Mouse (Mus musculus) induced T-regulatory cell, adult 2 months (primary cell): ENCODE measurements around the gene Grin2d.
"Not testable (repeated sequence)": the region's sequence is repeated elsewhere in the genome, so short reads cannot be mapped to it uniquely, and the experiment has no call there.

ENCODE experiments used
- DNase-seq: peaks from one replicate; pipeline ENCODE4 v3.0.0-alpha.2; 2012; ENCODE audit warnings: low read depth

The Grin2d gene

DNA sequence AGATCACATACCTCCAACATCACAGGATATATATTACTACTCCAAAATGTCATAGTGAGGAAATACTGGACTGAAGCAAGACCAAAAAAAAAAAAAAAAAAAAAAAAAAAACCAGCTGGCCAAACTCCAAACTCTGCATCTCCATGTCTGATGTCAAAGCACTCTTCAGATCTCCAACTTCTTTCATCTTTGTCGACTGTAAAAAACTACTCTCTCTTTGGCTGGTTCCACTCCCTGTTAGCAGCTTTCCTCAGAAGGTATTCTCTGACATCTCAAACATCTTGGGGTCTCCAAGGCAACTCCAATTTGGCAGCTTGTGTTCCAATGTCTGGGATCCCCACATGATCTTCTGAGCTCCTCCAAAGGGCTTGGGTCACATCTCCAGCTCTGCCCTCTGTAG, at the start of gene Grin2d:
Gene Grin2d, minus strand, starts transcription at position 101 of the 400 bp plus-strand sequence.
- not testable (repeated sequence) for DNase-seq

DNA sequence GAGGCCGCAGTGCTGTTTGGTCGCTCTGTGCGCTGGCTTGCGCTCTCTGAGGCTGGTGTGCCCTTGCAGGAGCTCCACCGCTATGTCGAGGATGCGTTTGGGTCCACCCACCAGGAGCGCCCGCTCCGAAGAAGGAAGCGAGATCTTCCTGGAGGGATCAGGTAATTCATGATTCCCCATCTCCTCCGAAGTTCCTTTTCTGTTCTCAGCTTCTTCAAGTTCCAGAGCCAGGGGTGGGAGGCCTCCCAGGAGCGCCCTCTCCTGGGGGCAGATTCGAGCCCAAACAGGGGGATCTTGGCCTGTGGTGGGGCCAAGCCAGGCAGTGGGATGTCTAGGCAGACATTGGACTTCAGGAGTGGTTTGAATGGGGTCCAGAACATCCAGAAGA, 46.2 kb upstream of the Grin2d start:
- DNase-seq: peak; percentile 59

DNA sequence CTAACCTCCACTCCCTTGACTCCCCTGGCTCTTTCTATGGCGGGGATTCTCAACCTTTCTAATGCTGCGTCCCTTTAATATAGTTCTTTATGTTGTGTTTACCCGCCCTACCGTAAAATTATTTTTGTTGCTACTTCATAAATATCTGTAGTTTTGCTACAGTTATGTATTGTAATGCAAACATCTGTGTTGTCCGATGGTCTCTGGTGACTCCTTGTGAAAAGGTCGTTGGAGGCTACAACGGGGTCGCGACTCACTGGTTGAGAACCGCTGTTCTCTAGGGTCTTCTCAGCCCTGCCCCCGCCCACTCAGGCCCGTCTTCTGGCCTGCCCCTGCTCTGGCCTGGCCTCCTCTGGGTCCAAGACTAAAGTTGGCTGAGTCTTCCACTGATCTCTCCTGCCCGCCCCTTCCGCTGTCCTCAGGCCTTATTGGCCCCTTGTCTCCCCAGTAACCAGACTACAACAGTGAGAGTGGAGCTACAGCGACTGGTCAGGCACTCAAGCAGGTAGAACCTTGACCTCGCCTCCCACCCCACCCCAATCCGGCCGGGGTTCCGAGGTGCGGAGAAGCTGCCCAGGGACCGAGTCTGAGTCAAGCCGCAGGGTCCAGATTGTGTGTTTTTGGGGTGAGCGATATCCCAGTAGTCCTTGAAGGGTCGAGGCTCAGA, 45.7 kb upstream of the Grin2d start, which contains the start of gene Ccdc114:
Gene Ccdc114, plus strand, starts transcription at position 311 of the 667 bp plus-strand sequence.
- peak; percentile 68 for DNase-seq

DNA sequence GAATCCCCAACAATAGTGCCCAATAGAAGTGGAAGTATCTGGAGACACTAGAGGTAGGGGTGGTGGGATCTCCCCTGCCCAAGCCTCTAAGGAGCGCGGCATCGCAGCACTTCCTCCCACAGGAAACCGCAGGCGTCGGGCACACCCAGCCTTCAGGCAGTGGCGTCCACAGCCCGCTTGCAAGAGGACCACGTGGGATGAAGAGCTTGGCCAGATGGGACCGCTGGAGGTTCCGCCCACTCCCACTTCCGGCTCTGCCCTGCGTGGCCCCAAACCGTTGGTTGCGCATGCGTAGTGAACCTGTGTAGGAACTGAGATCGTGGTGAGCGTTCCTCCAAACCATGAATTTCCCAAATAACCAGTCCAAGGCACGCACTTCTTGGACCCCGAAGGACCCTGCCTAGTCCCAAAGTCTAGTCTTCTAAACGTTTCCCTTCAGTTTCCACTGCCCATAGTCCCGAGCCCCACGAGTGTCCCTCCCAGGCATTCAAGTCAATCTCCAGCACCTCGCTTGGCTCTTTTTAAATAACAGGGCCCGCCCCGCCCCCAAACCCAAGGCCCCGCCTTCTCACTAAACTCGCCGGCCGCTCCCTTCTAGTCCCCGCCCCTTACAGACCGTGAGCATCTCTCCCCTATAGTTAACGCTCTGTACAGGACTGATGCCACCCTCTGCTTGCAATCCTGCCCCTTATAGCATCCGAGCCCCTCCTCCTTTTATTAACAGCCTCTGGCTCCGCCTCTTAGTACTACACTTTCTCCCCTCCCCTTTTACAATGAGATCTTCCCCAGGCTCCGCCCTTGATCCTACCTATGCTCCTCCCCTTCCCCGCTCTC, 45.0 kb upstream of the Grin2d start:
- DNase-seq: peak; percentile 99

DNA sequence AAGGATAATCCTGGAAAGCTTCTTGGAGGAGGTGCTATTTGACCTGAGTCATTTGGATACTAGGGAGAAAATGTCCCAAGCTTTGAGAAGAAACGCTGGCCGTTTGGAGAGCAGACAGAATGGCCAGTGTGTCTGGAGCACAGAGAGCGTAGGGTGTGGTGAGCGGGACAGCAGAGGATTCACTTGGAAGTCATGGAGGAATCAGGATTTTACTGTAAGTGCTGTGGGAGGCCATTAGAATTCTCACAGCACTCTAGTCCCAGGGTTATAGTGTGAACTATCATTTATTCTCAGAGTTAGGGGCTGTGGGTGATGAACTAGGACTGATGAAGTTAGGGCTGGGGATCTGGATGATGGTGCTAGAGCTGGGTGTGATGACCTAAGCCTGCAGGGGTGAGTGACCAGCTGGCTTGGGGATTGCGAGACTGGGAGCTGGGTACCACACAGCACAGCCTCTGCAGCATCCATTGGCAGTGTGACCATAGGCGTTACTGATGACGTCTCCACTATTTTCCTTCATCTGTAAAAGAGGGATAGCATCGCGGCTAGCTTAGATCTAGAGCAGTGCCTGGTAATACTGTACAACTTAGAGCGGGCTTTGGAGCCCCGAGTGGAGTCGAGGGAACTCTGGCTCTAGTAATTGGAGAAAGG, 43.9 kb upstream of the Grin2d start:
- DNase-seq: no peak

DNA sequence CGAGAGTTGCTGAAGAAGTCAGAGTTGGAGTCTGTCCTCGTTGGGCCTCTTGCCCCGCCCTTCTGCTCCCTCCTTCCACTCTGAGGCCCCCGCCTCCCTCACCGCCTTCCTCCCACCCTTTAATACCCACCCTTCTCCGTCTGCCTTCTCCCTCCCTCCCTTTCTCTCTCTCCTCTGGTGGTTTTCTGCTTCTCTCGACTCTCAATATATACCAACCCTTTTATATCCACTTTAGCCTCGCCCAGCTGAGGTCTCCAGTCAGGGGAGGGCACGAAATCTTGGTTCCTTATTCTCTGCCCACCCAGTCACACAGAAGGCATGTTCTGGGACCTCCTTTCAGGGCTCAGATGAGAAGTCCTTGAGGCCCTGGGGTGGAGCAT, 43.1 kb upstream of the Grin2d start, which contains the start of gene Emp3:
Gene Emp3, minus strand, starts transcription at position 163 of the 380 bp plus-strand sequence.
- DNase-seq: peak; percentile 85

DNA sequence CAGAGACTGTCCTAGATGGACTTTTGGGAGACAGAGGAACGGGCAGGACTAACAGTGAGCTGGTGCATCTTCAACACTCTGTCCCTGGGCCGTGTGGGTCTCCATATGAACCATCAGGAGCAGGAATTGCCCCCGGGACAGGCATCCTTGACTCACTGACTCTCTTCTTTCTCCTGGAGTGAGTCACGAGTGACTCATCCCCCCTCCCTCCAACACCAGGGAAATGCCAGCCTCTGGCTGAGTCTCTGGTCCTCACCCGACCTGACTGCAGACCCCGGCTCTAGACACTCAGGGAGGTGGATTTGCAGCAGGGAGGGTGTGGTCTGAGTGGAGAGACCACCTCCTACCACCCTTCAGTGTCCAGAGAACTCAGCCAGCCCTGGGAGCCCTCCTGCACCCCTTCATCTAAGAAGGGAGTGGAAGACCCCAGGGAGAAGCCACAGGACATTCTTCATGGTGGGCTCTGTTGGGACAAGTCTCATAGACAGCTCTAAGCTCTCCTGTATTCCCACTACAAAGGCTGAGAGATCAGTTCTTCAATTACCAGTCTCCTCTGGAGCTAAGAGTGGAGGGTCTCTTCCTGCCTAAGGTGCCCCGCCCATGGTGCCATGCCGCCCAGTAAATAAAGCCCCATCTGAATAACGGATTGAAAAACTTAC, 42.5 kb upstream of the Grin2d start:
- DNase-seq: peak; percentile 69

DNA sequence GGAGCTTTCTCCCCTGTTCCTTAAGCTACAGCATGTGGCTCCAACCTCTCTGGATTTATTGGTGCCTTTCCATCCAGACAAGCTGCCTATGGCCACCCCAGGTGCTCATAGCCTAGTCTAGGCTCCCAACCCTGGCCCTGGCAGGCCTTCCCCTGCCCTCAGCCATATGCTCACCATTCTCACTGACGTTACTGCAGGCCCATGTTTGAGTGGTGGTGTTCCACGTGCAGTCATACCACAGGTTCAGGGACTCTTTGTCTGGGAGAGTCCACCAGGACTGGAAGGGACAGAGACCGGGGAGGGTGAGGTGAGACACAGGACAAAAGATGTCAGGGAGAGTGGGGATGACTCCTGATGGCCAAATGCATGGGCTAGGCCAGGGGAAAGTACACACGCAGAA, 41.6 kb upstream of the Grin2d start:
- peak; percentile 53 for DNase-seq

DNA sequence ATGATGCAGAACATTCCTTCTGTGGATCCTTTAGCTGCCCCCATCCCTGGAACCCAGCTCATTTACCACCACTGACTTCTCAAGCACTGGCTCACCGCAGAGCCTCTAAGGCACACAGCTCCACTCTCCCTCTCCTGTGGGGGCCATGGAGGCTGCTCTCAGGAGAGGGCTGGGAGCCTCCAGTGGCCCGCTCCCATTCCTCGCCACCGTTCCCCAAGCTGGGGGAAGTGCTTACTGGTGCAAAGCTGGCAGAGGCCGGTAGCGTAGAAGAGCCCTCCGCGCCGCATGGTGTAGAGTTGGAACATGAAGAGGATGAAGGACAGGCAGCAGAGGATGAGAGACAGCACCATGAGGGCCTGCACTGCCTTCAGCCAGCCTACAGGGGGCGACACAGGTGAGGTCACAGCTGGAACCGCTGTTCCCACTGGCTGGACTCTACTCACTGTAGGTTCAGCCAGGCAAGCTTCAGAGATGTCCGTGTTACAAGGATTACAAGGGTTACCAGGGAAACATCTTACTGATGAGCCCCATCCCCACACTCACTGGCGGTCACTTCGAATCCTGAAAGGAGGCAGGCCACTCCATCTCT, 41.0 kb upstream of the Grin2d start:
- DNase-seq: peak; percentile 63

DNA sequence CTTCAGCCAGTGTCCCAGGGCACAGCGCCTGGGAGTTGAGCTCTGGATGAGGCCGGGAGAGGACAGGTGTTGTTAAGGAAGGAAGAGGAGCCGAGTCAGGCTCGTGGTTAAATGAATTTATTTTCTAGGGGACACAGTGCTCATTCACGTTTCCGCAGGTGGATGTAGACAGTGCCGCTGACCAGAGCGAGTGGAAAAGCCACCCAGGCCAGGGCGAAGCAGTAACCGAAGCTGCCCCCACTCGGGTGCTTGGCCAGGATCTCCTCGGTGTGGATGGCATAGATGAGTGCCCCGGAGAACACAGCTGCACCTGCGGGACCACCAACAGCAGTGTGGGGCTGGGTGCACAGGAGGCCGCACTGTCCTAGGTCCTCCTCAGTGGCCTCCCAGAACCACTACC, 39.7 kb upstream of the Grin2d start:
- no peak for DNase-seq

DNA sequence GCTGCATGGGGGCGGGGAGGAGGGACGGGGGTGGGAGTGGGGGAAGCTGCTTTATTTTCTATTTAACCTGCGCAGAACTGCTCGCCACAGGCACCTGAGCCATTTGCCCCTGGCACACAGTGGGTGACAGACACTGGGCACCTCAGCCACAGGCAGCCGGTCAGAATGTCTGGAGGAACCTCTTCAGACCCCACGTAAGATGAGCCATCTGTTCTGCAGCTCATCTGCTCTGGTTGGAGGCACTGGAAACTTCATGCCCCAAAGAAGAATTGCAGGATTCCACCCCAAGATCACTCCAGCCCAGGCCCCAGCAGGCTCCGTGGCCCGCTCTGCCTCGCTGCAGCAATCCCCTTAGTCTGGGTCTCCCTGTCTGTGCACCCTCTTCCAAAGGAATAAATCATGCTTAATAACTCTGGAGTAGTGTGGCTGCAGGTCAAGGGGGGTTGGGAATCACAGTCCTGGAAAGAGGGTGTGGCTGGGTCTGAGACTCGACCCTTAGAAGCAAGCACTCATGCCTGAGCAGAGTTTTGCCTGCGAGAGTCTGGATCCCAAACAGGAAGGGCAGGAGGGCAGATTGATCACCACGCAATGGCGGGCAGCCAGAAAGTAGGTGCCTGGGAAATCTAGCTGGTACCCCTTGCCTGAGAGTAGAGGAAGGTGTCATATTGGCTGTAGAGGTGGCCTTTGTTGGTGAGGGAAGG, 39.0 kb upstream of the Grin2d start:
- peak; percentile 42 for DNase-seq

DNA sequence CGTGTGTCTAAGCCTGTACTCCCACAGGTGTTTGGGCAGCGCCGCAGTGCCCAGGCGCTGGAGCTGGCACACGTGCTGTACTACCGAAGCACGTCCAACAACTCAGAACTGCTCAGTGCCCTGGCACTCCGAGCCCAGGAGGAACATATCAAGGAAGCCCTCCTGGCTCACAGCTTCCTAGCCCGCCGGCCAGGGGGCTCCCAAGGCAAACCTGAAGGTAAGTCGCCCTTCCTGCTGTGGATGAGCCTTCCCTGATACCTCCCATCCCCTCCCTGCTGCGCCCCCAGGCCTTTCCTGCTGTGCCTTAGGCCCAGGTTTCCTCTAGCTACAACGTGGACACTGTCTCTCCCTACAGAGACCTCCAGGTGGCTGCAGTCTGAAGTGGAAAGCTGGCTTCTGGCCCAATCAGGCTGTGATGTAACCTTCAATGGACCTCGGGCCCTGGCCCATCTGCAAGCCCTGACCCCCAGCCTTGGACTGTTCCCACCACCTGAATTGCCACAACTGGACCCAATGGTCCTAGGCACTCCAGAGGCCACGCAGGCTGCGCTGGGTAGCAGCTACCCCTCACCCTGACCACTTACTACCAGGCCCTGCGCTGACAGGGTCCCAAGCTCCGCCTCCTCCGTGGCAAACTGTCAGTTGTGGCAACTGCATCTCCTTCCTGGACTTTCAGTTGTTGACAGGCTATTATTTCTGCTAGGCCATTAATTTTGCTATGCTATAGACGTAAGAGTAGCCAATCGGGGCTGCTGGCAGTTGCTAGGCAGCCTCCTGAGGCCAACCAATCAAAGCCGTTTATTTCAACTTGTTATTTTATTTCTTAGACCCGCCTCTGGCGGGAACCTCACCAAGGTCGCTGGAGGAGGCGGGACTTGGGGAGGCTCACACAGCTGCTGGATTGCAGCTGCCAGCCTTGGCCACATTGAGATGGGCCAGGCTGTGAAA, 38.2 kb upstream of the Grin2d start:
- DNase-seq: peak; percentile 94

DNA sequence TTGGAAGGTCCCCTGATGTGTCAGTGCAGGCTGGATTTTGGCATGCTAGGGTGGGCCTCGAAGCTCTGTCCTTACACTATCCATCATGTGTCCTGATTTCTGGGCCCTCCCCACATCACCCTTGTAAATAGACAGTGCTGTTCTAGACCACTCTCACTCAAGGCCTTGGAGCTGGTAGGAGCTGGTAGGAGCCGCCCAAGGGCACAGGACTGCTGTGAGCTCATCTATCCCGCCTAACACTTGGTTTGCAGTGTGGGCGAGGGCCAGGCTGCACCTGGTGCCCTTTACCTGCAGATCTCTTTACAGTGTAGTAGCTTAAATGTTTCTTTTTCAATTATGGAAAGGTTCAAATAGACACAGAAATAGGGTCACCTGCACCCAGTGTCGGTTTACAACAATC, 36.8 kb upstream of the Grin2d start:
- DNase-seq: no peak

DNA sequence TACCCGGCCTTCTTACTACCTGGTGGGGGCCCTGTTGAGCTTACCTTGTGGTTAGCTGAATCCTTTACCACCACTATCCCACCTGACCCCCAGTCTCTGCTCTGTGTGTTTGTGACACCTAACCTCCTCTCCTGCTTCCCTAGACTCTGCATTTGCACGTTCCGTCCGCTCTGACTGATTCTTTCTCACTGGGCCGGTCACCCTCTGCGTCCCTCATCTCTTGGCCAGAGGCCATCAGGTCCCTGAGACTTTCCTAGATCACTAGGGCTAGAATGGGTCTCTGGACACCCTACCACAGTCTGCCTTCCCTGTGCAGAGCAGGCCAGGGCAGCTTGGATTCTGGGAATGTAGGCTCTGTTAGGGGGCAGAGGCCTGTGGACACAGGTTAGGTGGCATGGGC, 35.9 kb upstream of the Grin2d start:
- no peak for DNase-seq

DNA sequence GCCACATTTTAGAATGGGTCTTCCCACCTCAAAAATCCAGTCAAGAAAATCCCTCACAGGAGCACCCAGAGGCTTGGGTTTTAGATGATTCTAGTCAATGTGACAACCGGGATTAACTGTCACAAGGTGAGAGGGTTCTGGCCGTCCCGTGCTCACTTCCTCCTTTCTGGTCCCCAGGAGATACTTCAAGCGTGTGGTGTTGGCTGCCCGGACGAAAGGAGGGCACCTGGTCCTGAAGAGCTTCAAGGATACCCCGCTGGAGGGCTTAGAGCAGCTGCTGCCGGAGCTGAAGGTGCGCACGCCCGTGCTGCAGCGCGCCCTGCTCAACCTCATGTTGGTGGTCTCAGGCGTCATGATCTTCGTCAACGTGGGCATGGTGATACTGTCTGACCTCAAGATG, 31.0 kb upstream of the Grin2d start:
- no peak for DNase-seq

DNA sequence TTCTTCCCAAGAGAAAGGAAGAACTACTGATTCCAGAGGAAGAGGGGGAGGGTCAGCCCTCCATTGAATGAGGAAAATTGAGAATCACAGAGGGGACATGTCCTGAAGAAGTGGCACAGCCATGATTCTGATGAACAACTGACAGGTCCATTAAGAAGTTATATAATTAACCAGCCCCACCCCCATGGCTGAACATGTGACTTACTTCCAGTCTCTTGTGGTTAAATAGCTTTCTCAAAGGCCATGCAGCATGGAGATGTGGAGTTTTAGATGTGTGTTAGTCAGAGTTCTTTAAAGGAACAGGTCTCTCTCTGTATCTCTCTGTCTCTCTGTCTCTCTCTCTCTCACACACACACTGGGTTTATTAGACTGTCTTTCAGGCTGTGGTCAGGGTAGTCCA, 30.2 kb upstream of the Grin2d start:
- DNase-seq: no peak

DNA sequence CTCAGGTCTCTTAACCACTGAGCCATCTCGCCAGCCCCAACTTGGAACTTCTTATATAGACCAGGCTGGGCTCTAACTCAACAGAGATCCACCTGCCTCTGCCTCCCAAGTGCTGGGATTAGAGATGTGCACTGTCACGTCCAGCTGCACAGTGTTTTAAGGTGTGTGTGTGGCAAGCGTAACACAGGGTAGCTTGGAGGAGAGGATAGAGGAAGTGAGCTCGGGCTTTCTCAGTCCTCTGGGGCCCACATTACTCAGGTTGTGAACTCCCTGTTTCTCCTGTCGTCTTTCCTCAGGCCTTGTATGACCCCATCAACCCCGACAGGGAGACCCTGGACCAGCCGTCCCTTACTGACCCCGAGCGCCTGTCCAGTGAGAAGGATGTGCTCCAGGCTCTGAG, 28.4 kb upstream of the Grin2d start:
- DNase-seq: no peak

DNA sequence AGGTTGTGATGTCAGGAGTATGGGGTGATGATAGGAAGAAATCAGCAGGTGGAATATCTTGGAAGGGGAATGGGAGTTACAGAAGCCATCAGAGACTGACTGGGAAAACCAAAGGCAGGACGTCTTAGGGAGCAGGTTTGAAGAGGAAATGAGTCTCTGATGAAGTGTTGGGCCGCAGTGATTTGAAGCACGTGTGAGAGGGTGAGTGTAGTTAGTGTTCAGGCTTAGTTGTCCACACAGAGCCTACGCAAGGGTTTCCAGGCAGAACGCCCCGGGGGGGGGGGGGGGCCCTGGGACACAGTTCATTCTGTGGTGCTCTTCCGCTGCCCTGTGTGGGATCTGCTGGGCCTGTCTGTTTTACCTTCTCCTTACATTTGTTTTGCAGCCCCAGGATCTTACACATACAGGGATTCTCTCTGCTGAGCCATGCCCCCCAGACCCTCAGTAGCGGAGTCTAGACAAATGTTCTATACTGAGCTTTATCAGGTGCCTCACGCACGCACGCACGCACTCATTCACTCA, 24.4 kb upstream of the Grin2d start:
- peak; percentile 34 for DNase-seq

DNA sequence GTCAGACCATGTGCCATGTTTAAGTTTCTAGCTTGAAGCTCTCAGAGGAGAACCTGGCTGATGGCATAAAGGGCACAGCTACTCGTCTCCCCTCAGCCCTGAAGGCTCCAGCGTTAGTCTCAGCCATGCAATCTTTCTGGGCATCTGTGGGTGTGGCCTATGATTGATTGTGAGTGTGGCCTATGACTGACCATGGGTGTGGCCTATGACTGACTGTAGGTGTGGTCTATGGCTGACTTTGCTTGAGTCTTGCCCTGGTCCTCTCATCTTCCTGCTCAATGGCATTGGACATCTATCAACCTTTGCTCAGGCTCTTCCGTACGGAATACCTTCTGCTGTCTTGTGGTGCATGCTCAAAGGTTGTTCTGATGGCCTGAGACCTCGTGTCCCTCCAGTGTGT, 23.4 kb upstream of the Grin2d start:
- peak; percentile 61 for DNase-seq

DNA sequence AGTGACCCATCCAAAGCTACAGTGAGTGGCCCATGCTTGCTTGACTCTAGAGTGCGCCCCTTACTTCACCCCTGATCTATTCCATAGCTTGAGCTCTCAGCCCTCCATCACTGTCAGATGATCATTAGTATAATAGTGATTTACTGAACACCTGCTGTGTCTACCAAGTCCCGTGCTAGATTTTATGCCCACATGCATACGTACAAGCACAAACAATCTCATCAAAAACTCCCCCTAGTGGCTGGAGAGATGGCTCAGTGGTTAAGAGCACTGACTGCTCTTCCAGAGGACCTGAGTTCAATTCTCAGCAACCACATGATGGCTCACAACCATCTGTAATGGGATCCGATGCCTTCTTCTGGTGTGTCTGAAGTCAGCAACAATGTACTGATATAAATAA, 19.9 kb upstream of the Grin2d start:
- DNase-seq: peak; percentile 87
